22 mouse cellular contexts compared by ENCODE assay signal in genomic region chr12:116981315-116981714, GRCm38 (mm10).
DNase-seq lines count a peak whose midpoint lies in the region; ATAC-seq and TF ChIP-seq lines count a peak whose summit lies in the region.
"Had no signal": no experiment of that assay in that cellular context is flagged by ENCODE, and none has a peak within 500 bp of the region (broad histone marks: within the 10 kb centered on the region; RNA-seq: fewer than 3 reads in every experiment).

No protein-coding gene starts in this region.

- H3K27ac ChIP-seq in MEL (ENCODE audit: control insufficient read depth, low read depth, low read length) = no peak overlapping the region

- no peaks in the 10 kb centered on the region for H3K79me2 ChIP-seq in MEL (ENCODE audit: control insufficient read depth, insufficient read depth, low read length, poor library complexity)

- no peak for TF ChIP-seq POLR2A in MEL (IDR thresholded peaks at IDR 0.05; ENCODE audit: control insufficient read depth in 1 of 2, insufficient read depth in 1 of 2, low read depth in 1 of 2, low read length in 2 of 2, poor library complexity in 1 of 2)

- H3K4me1 ChIP-seq in megakaryocyte, embryonic 14.5 days = no peaks in the 10 kb centered on the region
- H3K4me1 ChIP-seq in MEL (ENCODE audit: control insufficient read depth in 1 of 2, insufficient read depth in 2 of 2, low read length in 2 of 2) = no peaks in the 10 kb centered on the region

- peak; percentile 62 for DNase-seq in heart, adult 11 months
- DNase-seq in heart, postnatal 14 days = no peak
- DNase-seq in right cerebral cortex, postnatal 25 days = peak; percentile 1
- DNase-seq in right cerebral cortex, adult 18-20 months = no peak
- DNase-seq in MEL (ENCODE audit: low read depth, low spot score) = no peak
- DNase-seq in left cerebral cortex, postnatal 4 days = no peak
- DNase-seq: adrenal gland, adult 2 months; adrenal gland, adult 8-10 months; adrenal gland, postnatal 10 days; adrenal gland, postnatal 14 days; adrenal gland, postnatal 25 days; adrenal gland, postnatal 36 days; B cell, adult 2 months; cerebellum, adult 11 months; cerebellum, adult 11-12 months; cerebellum, adult 18-20 months had no signal

- H3K27me3 ChIP-seq in megakaryocyte, embryonic 14.5 days (replicated peaks) = no peaks in the 10 kb centered on the region
- H3K27me3 ChIP-seq in MEL (ENCODE audit: control insufficient read depth in 1 of 2, insufficient read depth in 2 of 2, low read length in 2 of 2) = no peaks in the 10 kb centered on the region
- H3K27me3 ChIP-seq: Patski had no signal

- H3K9ac ChIP-seq in MEL (ENCODE audit: control insufficient read depth, low read depth, low read length, poor library complexity, severe bottlenecking) = no peak overlapping the region

- peaks cover 10% of the 10 kb centered on the region for H3K9me3 ChIP-seq in megakaryocyte, embryonic 14.5 days
- no peaks in the 10 kb centered on the region for H3K9me3 ChIP-seq in MEL (replicated peaks; ENCODE audit: insufficient read depth, low read length)

- no peak for ATAC-seq in megakaryocyte, adult 5-6 weeks (ENCODE audit: poor library complexity, severe bottlenecking)
- ATAC-seq: activated CD4-positive, CD25-positive, alpha-beta regulatory T cell, adult 4 months; CD4-positive, CD25-positive, alpha-beta regulatory T cell, adult 4 months; Patski had no signal

- H3K4me3 ChIP-seq in megakaryocyte, embryonic 14.5 days (replicated peaks) = peak overlapping the region; percentile 33
- no peak overlapping the region for H3K4me3 ChIP-seq in MEL (ENCODE audit: control insufficient read depth in 1 of 2, insufficient read depth in 1 of 2, low read depth in 2 of 2, low read length in 2 of 2)

- H3K36me3 ChIP-seq in megakaryocyte, embryonic 14.5 days (replicated peaks; ENCODE audit: low read length) = no peaks in the 10 kb centered on the region
- H3K36me3 ChIP-seq in MEL (ENCODE audit: control insufficient read depth in 1 of 2, insufficient read depth in 2 of 2, low read length in 2 of 2) = no peaks in the 10 kb centered on the region
- H3K36me3 ChIP-seq: G1E had no signal

- no peak for TF ChIP-seq RAD21 in MEL (IDR thresholded peaks at IDR 0.05; ENCODE audit: low read depth, low read length)

- intact Hi-C loops in heart, postnatal 14 days (cut with DNase I) = no loop called here
- intact Hi-C loops in left cerebral cortex, postnatal 4 days (cut with DNase I) = no loop called here

- TF ChIP-seq CTCF in MEL (IDR thresholded peaks at IDR 0.05 in 2 of 3, conservative IDR thresholded peaks at IDR 0.05 in 1 of 3; ENCODE audit: control insufficient read depth in 1 of 3, insufficient read depth in 1 of 3, low read depth in 2 of 3, low read length in 3 of 3, poor library complexity in 1 of 3, severe bottlenecking in 1 of 3) = no peak

- TF ChIP-seq EP300 in MEL (IDR thresholded peaks at IDR 0.05; ENCODE audit: low read depth in 1 of 2, low read length in 2 of 2) = no peak

TF ChIP-seq in MEL, 35 proteins besides CTCF, POLR2A, EP300 and RAD21:
- TF ChIP-seq MYC (IDR thresholded peaks at IDR 0.05; ENCODE audit: low read depth, low read length) = no peak
- peak; percentile 85; the same call in 1 of the 2 replicates for TF ChIP-seq POLR2AphosphoS5 (IDR thresholded peaks at IDR 0.05; ENCODE audit: borderline replicate concordance, low read depth, low read length)
- TF ChIP-seq CHD1 (IDR thresholded peaks at IDR 0.05; ENCODE audit: low read depth, low read length) = no peak
- no peak for TF ChIP-seq TCF12 (IDR thresholded peaks at IDR 0.05; ENCODE audit: low read depth, low read length)

Comparison
In these comparisons a context has a peak if more than half of its experiments do, and no peak if none do; other contexts are left out.
1. DNase-seq: peak in heart, adult 11 months (single experiment) and right cerebral cortex, postnatal 25 days (single experiment); none in heart, postnatal 14 days (0 of 2), right cerebral cortex, adult 18-20 months (single experiment), MEL (single experiment) and left cerebral cortex, postnatal 4 days (single experiment).